Mouse (Mus musculus): ENCODE measurements around the gene Prdm5. TPM values are rescaled to one million over a fixed set of nuclear protein-coding genes. Genes with fewer than 3 reads are reported as not detected.

Prdm5 gene
- 1 to 10 TPM in 1 of 2 experiments, under 1 TPM in 1; 0.53 to 1.3 TPM for total RNA-seq (2023)

DNA sequence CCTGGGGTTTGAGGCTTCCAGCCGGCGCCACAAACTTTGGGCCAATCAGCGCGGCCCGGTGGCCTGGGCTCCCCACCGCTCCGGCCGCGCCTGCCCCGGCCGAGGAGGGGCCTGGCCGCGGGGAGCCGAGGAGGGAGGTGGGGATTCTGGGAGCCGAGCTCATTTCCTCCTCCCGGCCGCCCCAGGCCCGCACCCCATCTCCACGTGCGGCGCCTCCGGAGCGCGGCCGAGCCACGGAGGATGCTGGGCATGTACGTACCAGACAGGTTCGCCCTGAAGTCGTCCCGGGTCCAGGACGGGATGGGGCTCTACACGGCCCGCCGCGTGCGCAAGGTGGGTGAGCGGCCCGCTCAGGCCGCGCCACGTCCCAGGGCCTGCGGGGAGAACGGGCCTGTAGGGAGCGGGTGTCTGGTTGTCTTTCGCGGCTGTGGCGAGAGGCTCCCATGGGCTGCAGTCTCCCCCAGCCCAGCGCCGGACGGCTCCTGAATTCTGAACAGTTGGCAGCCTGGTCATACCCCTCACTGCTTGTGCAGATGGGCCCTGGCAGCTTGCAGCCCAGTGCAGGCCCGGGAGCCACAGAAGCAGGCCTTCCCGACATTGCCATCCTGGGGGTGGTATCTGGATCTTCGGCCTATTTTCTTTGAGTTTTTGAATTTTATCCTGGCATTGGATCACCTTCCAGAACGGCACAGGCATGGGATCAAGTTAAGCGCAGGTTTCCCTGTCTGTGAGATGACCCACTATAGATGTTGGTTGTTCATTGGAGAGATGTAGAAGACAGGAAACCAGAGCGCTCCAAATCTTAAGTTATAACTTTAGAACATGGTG lies at the start of gene Prdm5:
Gene Prdm5 (plus strand): TSS at position 128 of the 828 bp plus-strand sequence.

DNA sequence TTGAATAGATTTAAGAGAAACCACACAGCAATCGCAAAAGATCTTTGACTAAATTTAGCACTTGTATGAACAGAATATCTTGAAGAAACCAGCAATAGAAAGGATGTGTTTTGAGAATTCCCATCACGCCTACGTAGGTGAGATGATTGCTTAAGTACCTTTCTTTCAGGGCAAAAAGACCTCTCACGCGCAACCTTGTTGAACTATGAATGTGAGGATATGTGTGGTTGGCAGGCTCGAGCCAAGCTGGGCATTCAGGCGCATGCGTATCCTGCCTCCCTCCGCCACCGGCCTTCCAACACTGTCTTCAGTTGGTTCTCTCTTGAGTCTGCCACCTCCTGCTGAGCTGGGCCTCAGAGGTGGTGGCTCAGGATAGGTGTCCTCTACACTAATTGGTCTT lies 173.5 kb downstream of the Prdm5 start, which contains the start of gene 4930544G11Rik:
Gene 4930544G11Rik (plus strand): TSS at position 301 of the 400 bp plus-strand sequence.

Other genes starting within 250 kb of the Prdm5 start
- gene Ndnf, start 107.4 kb upstream of the Prdm5 start, total RNA-seq (2023) = 1 to 10 TPM in 1 of 2 experiments, under 1 TPM in 1; 0.33 to 1.3 TPM
- not detected for gene 4930544G11Rik, start 173.6 kb downstream of the Prdm5 start, total RNA-seq (2023)